Mouse (Mus musculus) ovary, postnatal 14 days (tissue): Measurements from ENCODE around the gene Usp17lb.
"Not testable (repeated sequence)": the region's sequence is repeated elsewhere in the genome, so short reads cannot be mapped to it uniquely, and the experiment has no call there.

Experiments used
- DNase-seq: peaks from one replicate; pipeline ENCODE4 v3.0.0; 2022; ENCODE audit warnings: low spot score

Gene Usp17lb

GRCm38 (mm10) chr7:104842503-104842902 is at the start of gene Usp17lb:
TSS of gene Usp17lb (minus strand) at chr7:104842603.
- no peak for DNase-seq

- DNase-seq: no peak
Observed at GRCm38 (mm10) chr7:104877731-104878130, 35.3 kb upstream of the Usp17lb start, which contains the start of gene Olfr665. TSS of gene Olfr665 (plus strand) at chr7:104878031.

DNA sequence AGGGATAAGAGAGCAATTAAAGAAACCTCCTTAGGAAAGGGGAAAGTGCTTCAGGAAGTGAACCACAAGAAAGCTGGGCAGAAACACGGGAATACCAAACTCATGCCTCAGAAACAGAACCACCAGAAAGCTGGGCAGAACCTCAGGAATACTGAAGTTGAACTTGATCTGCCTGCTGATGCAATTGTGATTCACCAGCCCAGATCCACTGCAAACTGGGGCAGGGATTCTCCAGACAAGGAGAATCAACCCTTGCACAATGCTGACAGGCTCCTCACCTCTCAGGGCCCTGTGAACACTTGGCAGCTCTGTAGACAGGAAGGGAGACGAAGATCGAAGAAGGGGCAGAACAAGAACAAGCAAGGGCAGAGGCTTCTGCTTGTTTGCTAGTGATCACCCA is 19.0 kb upstream of the Usp17lb start:
- DNase-seq: no peak

- DNase-seq: no peak
Observed at GRCm38 (mm10) chr7:104857683-104858082, 15.3 kb upstream of the Usp17lb start.

GRCm38 (mm10) chr7:104856709-104857108 is 14.3 kb upstream of the Usp17lb start, which contains the start of gene Usp17la:
TSS of gene Usp17la (plus strand) at chr7:104857009.
- DNase-seq: not testable (repeated sequence)

DNA sequence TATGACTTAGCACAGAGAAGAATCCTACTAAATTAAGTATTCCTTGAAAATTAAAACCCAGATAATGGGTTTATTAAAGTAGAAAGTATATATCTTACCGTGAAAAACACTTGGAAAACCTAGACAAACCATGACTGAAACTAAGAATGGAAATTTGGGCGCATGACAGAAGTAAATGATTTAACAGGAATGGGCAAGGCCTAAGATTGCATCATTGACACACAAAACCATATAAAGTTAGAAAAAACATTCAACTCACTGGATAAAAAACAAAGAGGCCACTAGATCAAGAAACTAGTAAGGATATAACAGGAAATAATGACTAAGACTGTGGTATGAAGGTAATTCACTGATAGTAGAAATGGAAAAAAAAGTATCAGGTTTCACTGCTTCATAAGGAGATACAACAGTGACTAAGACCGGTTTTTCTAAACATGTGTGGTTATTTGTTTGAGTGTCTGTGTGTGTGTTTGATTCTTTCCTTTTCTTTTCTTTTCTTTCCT is 12.9 kb upstream of the Usp17lb start:
- no peak for DNase-seq

GRCm38 (mm10) chr7:104851546-104851945 is 9.1 kb upstream of the Usp17lb start:
- DNase-seq: not testable (repeated sequence)

DNA sequence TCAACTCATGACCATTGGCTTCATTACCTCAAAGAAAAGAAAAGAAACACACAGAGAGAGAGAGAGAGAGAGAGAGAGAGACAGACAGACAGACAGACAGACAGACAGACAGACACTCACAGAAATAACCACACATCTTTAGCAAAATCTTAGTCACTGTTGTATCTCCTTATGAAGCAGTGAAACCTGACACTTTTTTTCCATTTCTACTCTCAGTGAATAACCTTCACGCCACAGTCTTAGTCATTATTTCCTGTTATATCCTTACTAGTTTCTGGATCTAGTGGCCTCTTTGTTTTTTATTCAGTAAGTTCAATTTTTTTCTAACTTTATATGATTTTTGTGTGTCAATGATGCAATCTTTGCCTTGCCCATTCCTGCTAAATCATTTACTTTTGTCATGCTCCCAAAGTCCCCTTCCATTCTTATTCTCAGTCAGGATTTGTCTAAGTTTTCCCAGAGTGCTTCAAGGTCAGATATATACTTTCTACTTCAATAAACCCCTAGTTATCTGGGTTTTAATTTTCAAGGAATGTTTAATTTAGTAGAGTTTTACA is 1.4 kb upstream of the Usp17lb start:
- no peak for DNase-seq

DNA sequence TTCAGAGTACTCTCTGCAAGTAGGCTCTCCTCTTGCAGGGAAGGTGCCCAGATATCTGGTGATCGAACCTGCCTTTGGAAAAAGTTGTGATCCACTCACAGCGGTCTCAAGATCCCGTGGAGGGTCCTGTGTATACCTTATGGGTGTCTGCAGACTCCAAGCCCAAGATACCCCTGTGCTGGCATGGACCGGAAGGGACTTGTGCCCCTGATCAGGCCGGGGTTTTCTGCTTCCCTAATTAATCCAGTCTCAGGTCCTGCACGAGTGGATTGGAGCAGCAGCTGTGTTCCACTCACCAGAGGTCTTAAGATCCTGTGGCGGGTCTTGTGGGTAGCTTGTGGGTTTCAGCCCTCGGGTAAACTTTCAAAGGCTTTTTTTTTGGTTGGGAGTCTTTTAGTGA is 32.1 kb downstream of the Usp17lb start:
- DNase-seq: not testable (repeated sequence)

DNA sequence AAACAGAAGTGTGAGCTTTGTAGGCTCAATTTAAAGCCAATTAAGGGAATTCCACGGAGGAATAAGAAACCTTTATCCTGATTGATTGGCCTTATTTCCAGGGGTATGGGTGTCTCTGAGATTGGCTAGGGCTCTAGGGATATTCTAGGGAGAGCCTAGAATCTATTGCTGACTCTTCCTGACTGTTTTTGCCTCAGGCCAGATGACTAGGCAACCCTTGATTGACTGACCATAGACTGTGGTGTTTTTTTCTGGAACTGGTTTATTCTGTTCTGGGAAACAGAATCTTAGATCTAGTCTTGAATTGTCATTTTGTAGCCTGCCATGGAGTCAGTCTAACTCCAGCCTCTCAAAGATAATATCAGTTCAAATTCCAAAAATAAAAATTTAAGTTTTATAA is 51.6 kb downstream of the Usp17lb start:
- DNase-seq: no peak
